Mouse (Mus musculus) MEL (cell line): ENCODE measurements around the gene Aven. TPM values are rescaled to one million over a fixed set of nuclear protein-coding genes. Genes with fewer than 3 reads are reported as not detected.

ENCODE experiments used
- DNase-seq: peaks from one replicate; pipeline ENCODE4 v3.0.0; 2011; ENCODE audit warnings: low read depth, low spot score
- H3K27ac ChIP-seq: 2 replicates; pipeline ENCODE4 v1.5.1; 2012; ENCODE audit warnings: low read depth, mild to moderate bottlenecking, control low read depth, low read length, moderate library complexity; ENCODE audit not compliant: control insufficient read depth
- H3K27me3 ChIP-seq, 2 experiments: fragments of 150-350 bp in 1 of 2; sonication (generic) in 1 of 2; 2 replicates each; pipeline ENCODE4 v1.6.1; 2012; ENCODE audit warnings: low read length in 2 of 2, mild to moderate bottlenecking in 2 of 2, improper control_type of control experiment in 1 of 2, moderate library complexity in 1 of 2; ENCODE audit not compliant: insufficient read depth in 2 of 2, control insufficient read depth in 1 of 2
- H3K36me3 ChIP-seq, 2 experiments: 2 replicates each; pipeline ENCODE4 v1.6.1; 2012 to 2014; ENCODE audit warnings: low read length in 2 of 2, improper control_type of control experiment in 1 of 2, inconsistent platforms in 1 of 2, mild to moderate bottlenecking in 1 of 2; ENCODE audit not compliant: insufficient read depth in 2 of 2, control insufficient read depth in 1 of 2
- H3K4me1 ChIP-seq, 2 experiments: fragments of 150-350 bp in 1 of 2; sonication (generic) in 1 of 2; 2 replicates each; pipeline ENCODE4 v1.6.1; 2012; ENCODE audit warnings: low read length in 2 of 2, improper control_type of control experiment in 1 of 2, mild to moderate bottlenecking in 1 of 2; ENCODE audit not compliant: insufficient read depth in 2 of 2, control insufficient read depth in 1 of 2
- H3K4me3 ChIP-seq, 2 experiments: fragments of 150-350 bp in 1 of 2; sonication (generic) in 1 of 2; 2 replicates each; pipeline ENCODE4 v1.5.1; 2012; ENCODE audit warnings: low read depth in 2 of 2, low read length in 2 of 2, mild to moderate bottlenecking in 2 of 2, moderate library complexity in 2 of 2, control low read depth in 1 of 2, improper control_type of control experiment in 1 of 2; ENCODE audit not compliant: control insufficient read depth in 1 of 2, insufficient read depth in 1 of 2
- H3K79me2 ChIP-seq: 2 replicates; pipeline ENCODE4 v1.6.1; 2012; ENCODE audit warnings: mild to moderate bottlenecking, low read length, moderate library complexity; ENCODE audit not compliant: control insufficient read depth, poor library complexity, insufficient read depth
- H3K9ac ChIP-seq: 2 replicates; pipeline ENCODE4 v1.6.1; 2012; ENCODE audit warnings: low read depth, mild to moderate bottlenecking, control low read depth, low read length, moderate library complexity; ENCODE audit not compliant: control insufficient read depth, poor library complexity, severe bottlenecking
- H3K9me3 ChIP-seq: fragments of 150-350 bp; sonication (generic); replicated peaks from 2 replicates; pipeline ENCODE4 v1.6.1; 2012; ENCODE audit warnings: mild to moderate bottlenecking, low read length, improper control_type of control experiment, moderate library complexity; ENCODE audit not compliant: insufficient read depth
- CHD1 ChIP-seq: IDR thresholded peaks from 2 replicates; pipeline ENCODE4 v1.6.1; 2012; ENCODE audit warnings: low read depth, mild to moderate bottlenecking, inconsistent platforms, low read length, improper control_type of control experiment
- CTCF ChIP-seq, 3 experiments: IDR thresholded peaks in 2 of 3; conservative IDR thresholded peaks in 1 of 3; 2 replicates each; pipeline ENCODE4 v1.5.1; 2011 to 2012; ENCODE audit warnings: low read length in 3 of 3, low read depth in 2 of 3, mild to moderate bottlenecking in 2 of 3, improper control_type of control experiment in 1 of 3, inconsistent platforms in 1 of 3, mixed read lengths in 1 of 3, moderate library complexity in 1 of 3; ENCODE audit not compliant: control insufficient read depth in 1 of 3, insufficient read depth in 1 of 3, poor library complexity in 1 of 3, severe bottlenecking in 1 of 3
- ELF1 ChIP-seq: IDR thresholded peaks from 2 replicates; pipeline ENCODE4 v1.6.1; 2014; ENCODE audit warnings: low read depth, mild to moderate bottlenecking, inconsistent platforms, low read length, improper control_type of control experiment, moderate library complexity
- ETS1 ChIP-seq: IDR thresholded peaks from 2 replicates; pipeline ENCODE4 v1.6.1; 2012; ENCODE audit warnings: low read depth, mild to moderate bottlenecking, inconsistent platforms, low read length, improper control_type of control experiment, moderate library complexity
- GABPA ChIP-seq: IDR thresholded peaks from 2 replicates; pipeline ENCODE4 v1.6.1; 2012; ENCODE audit warnings: low read depth, mild to moderate bottlenecking, inconsistent platforms, low read length, improper control_type of control experiment, moderate library complexity
- GATA1 ChIP-seq: IDR thresholded peaks from 2 replicates; pipeline ENCODE4 v1.6.1; 2011; ENCODE audit warnings: low read depth, low read length, improper control_type of control experiment
- HCFC1 ChIP-seq: IDR thresholded peaks from 2 replicates; pipeline ENCODE4 v1.6.1; 2012; ENCODE audit warnings: low read depth, mild to moderate bottlenecking, inconsistent platforms, low read length, improper control_type of control experiment, moderate library complexity
- JUND ChIP-seq: IDR thresholded peaks from 2 replicates; pipeline ENCODE4 v1.6.1; 2011; ENCODE audit warnings: low read depth, mild to moderate bottlenecking, improper control_type of control experiment, low read length
- KAT2A ChIP-seq: conservative IDR thresholded peaks from 2 replicates; pipeline ENCODE4 v1.6.1; 2012; ENCODE audit warnings: low read depth, low read length, improper control_type of control experiment, inconsistent platforms
- MAFK ChIP-seq: IDR thresholded peaks from 2 replicates; pipeline ENCODE4 v1.6.1; 2011; ENCODE audit warnings: low read depth, mild to moderate bottlenecking, low read length, improper control_type of control experiment, borderline replicate concordance
- MAZ ChIP-seq: IDR thresholded peaks from 2 replicates; pipeline ENCODE4 v1.6.1; 2012; ENCODE audit warnings: low read depth, mild to moderate bottlenecking, inconsistent platforms, low read length, improper control_type of control experiment
- MXI1 ChIP-seq: IDR thresholded peaks from 2 replicates; pipeline ENCODE4 v1.6.1; 2011; ENCODE audit warnings: mild to moderate bottlenecking, low read depth, low read length, improper control_type of control experiment
- MYB ChIP-seq: IDR thresholded peaks from 2 replicates; pipeline ENCODE4 v1.6.1; 2011; ENCODE audit warnings: mild to moderate bottlenecking, low read depth, low read length, improper control_type of control experiment
- MYC ChIP-seq: IDR thresholded peaks from 2 replicates; pipeline ENCODE4 v1.6.1; 2011; ENCODE audit warnings: low read depth, mild to moderate bottlenecking, low read length, improper control_type of control experiment, moderate library complexity
- NELFE ChIP-seq: IDR thresholded peaks from 2 replicates; pipeline ENCODE4 v1.6.1; 2011; ENCODE audit warnings: low read depth, low read length, improper control_type of control experiment
- NRF1 ChIP-seq: IDR thresholded peaks from 2 replicates; pipeline ENCODE4 v1.6.1; 2014; ENCODE audit warnings: low read depth, mild to moderate bottlenecking, inconsistent platforms, low read length, improper control_type of control experiment, moderate library complexity; ENCODE audit not compliant: poor library complexity, insufficient read depth, severe bottlenecking
- POLR2A ChIP-seq, 2 experiments: IDR thresholded peaks; 2 replicates each; pipeline ENCODE4 v1.6.1; 2011 to 2012; ENCODE audit warnings: low read length in 2 of 2, mild to moderate bottlenecking in 2 of 2, control low read depth in 1 of 2, improper control_type of control experiment in 1 of 2, low read depth in 1 of 2, moderate library complexity in 1 of 2; ENCODE audit not compliant: control insufficient read depth in 1 of 2, insufficient read depth in 1 of 2, poor library complexity in 1 of 2
- POLR2AphosphoS5 ChIP-seq: IDR thresholded peaks from 2 replicates; pipeline ENCODE4 v1.6.1; 2012; ENCODE audit warnings: low read depth, borderline replicate concordance, mild to moderate bottlenecking, inconsistent platforms, low read length, moderate library complexity, mixed read lengths
- RAD21 ChIP-seq: IDR thresholded peaks from 2 replicates; pipeline ENCODE4 v1.6.1; 2011; ENCODE audit warnings: mild to moderate bottlenecking, low read depth, low read length, improper control_type of control experiment
- SMC3 ChIP-seq: IDR thresholded peaks from 2 replicates; pipeline ENCODE4 v1.6.1; 2011; ENCODE audit warnings: low read depth, low read length, improper control_type of control experiment
- TAL1 ChIP-seq: IDR thresholded peaks from 2 replicates; pipeline ENCODE4 v1.6.1; 2012; ENCODE audit warnings: mild to moderate bottlenecking, inconsistent platforms, low read length, moderate library complexity, mixed read lengths
- UBTF ChIP-seq: IDR thresholded peaks from 2 replicates; pipeline ENCODE4 v1.6.1; 2012; ENCODE audit warnings: low read depth, mild to moderate bottlenecking, inconsistent platforms, low read length, improper control_type of control experiment, moderate library complexity, borderline replicate concordance; ENCODE audit not compliant: insufficient read depth
- USF1 ChIP-seq: IDR thresholded peaks from 2 replicates; pipeline ENCODE4 v1.6.1; 2014; ENCODE audit warnings: low read depth, mild to moderate bottlenecking, inconsistent platforms, low read length, improper control_type of control experiment, moderate library complexity
- ZC3H11A ChIP-seq: IDR thresholded peaks from 2 replicates; pipeline ENCODE4 v1.6.1; 2012; ENCODE audit warnings: low read depth, mild to moderate bottlenecking, inconsistent platforms, low read length, improper control_type of control experiment
- ZMIZ1 ChIP-seq: IDR thresholded peaks from 2 replicates; pipeline ENCODE4 v1.6.1; 2012; ENCODE audit warnings: low read depth, mild to moderate bottlenecking, inconsistent platforms, low read length, improper control_type of control experiment, moderate library complexity
- ZNF384 ChIP-seq: IDR thresholded peaks from 2 replicates; pipeline ENCODE4 v1.6.1; 2012; ENCODE audit warnings: low read depth, mild to moderate bottlenecking, inconsistent platforms, low read length, improper control_type of control experiment
- polyA plus RNA-seq, 2 experiments: library from polyadenylated mRNA; stranded (reverse) in 1 of 2; unstranded in 1 of 2; fragments of >175 nt in 1 of 2; fragments of >200 nt in 1 of 2; gene quantifications; 2 replicates each; pipeline versions ENCODE4 v1.2.1 to v1.2.4; 2012; ENCODE audit warnings: low replicate concordance in 2 of 2, low read depth in 1 of 2; ENCODE audit not compliant: insufficient read length in 2 of 2, insufficient read depth in 1 of 2, missing spikeins in 1 of 2
- total RNA-seq: library from RNA; depleted of rRNA; stranded (reverse); fragments of 300-350 nt; gene quantifications from 2 replicates; pipeline ENCODE4 v1.2.3, GENCODE M21; 2012

The Aven gene
- total and polyA plus RNA-seq, 3 experiments: 33.4 to 72.8 (median 50.3) TPM

DNA sequence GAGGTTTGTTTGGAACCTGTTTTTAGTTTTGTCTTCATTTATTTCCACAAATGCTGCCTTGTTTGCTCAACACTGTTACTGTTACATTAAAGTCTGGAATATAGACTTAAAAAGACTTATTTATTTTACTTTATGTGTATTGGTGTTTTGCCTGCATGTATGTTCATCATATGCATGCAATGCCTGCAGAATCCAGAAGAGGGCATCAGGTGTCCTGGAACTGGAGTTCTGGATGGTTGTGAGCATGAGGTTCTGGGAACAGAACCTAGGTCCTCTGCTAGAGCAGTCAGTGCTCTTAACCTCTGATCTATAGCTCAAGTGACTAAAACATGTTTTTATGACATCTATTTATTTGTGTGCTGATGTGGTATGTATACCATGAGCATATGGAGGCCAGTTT lies 25.8 kb downstream of the Aven start:
- H3K4me3 ChIP-seq: no peak overlapping the region
- H3K27ac ChIP-seq: no peak overlapping the region
- peaks cover 0 to 7% of the 10 kb centered on the region in 2 experiments; a peak in 2 of 4 replicates for H3K36me3 ChIP-seq
- no peaks in the 10 kb centered on the region for H3K27me3 ChIP-seq
- H3K9ac ChIP-seq: no peak overlapping the region
- no peaks in the 10 kb centered on the region for H3K9me3 ChIP-seq
- peak; percentile 43 for DNase-seq
- no peak for TF ChIP-seq USF1
- TF ChIP-seq RAD21: peak; percentile 12
- no peak for TF ChIP-seq ETS1
- TF ChIP-seq SMC3: 0 out of 2 replicates have a peak, but pooled peaks have one; percentile 16
- no peak for TF ChIP-seq GABPA
- TF ChIP-seq CTCF (IDR thresholded peaks at IDR 0.05 in 2 of 3, conservative IDR thresholded peaks at IDR 0.05 in 1 of 3; ENCODE audit: control insufficient read depth in 1 of 3, insufficient read depth in 1 of 3, low read depth in 2 of 3, low read length in 3 of 3, poor library complexity in 1 of 3, severe bottlenecking in 1 of 3): peak; percentile 18 to 40 (median 35); a peak in 4 of 6 replicates
- TF ChIP-seq ELF1: no peak
- no peak for TF ChIP-seq CHD1
- no peak for TF ChIP-seq JUND
- no peak for TF ChIP-seq MAFK
- no peaks in the 10 kb centered on the region for H3K79me2 ChIP-seq
- peaks cover 0 to 8% of the 10 kb centered on the region in 2 experiments; a peak in 3 of 4 replicates for H3K4me1 ChIP-seq

DNA sequence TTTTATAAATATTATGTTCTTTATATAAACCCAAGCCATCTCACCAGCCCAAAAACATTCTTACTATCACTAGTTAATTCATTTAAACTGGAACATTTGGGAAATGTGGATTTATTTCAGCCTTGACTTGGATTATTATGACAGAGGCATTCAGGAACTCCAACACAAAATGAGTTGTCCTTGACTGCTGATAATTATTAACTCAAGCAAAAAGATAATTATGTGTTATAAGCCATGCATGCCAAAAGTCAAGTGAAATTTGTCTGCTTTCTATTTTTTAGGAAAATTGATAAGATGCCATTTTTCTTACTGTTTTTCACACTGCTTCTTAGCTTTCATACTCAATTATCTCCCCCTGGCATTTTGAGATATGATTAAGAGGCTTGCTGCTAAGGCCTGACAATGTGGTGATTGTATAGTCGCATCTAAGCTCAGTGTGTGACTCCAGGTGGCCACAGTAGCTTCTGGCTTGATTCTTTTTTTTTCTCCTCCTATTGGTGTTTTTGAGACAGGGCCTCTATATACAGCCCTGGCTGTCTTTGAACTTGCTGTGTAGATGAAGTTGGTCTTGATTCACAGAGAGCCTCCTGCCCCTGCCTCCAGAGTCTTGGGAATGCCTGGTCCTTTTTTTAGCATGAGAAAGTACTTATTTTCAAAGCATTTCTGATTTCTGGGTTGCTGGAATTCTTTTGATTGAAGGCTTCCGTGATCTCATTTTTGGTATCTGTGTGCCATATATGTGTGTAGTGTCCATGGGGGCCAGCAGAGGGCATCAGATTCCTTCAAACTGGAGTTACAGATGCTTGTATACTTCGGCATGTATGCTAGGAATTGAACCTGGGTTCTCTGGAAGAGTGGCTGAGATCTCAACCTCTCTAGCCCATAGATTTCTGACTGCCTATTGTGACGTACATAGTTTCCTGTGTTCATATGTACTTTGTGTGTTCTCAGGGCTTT lies 28.0 kb downstream of the Aven start:
- no peaks in the 10 kb centered on the region for H3K27me3 ChIP-seq
- H3K9ac ChIP-seq: no peak overlapping the region
- peaks cover 0 to 7% of the 10 kb centered on the region in 2 experiments; a peak in 2 of 4 replicates for H3K36me3 ChIP-seq
- H3K4me1 ChIP-seq: peaks cover 0 to 8% of the 10 kb centered on the region in 2 experiments; a peak in 3 of 4 replicates
- DNase-seq: peak; percentile 53
- H3K4me3 ChIP-seq: no peak overlapping the region
- no peaks in the 10 kb centered on the region for H3K79me2 ChIP-seq
- no peaks in the 10 kb centered on the region for H3K9me3 ChIP-seq
- H3K27ac ChIP-seq: no peak overlapping the region
- TF ChIP-seq KAT2A: no peak
- TF ChIP-seq MYB: no peak
- no peak for TF ChIP-seq MXI1
- 0 out of 2 replicates have a peak, but pooled peaks have one; percentile 20 for TF ChIP-seq HCFC1
- TF ChIP-seq ZC3H11A: peak; percentile 38; the same call in 1 of the 2 replicates
- TF ChIP-seq TAL1: peak; percentile 30; the same call in 1 of the 2 replicates
- TF ChIP-seq POLR2A (IDR thresholded peaks at IDR 0.05; ENCODE audit: control insufficient read depth in 1 of 2, insufficient read depth in 1 of 2, low read depth in 1 of 2, low read length in 2 of 2, poor library complexity in 1 of 2): no peak
- TF ChIP-seq ZNF384: no peak; the same call in 1 of the 2 replicates
- no peak for TF ChIP-seq NRF1
- no peak for TF ChIP-seq CHD1
- TF ChIP-seq MAZ: 0 out of 2 replicates have a peak, but pooled peaks have one; percentile 18
- TF ChIP-seq MAFK: no peak
- peak; percentile 65 for TF ChIP-seq RAD21
- TF ChIP-seq UBTF: no peak
- TF ChIP-seq ZMIZ1: no peak
- peak; percentile 78 for TF ChIP-seq GATA1
- TF ChIP-seq CTCF (IDR thresholded peaks at IDR 0.05 in 2 of 3, conservative IDR thresholded peaks at IDR 0.05 in 1 of 3; ENCODE audit: control insufficient read depth in 1 of 3, insufficient read depth in 1 of 3, low read depth in 2 of 3, low read length in 3 of 3, poor library complexity in 1 of 3, severe bottlenecking in 1 of 3): peak; percentile 34 to 65 (median 46); a peak in 5 of 6 replicates
- TF ChIP-seq MYC: no peak
- TF ChIP-seq ELF1: no peak
- no peak for TF ChIP-seq NELFE
- no peak for TF ChIP-seq POLR2AphosphoS5
- TF ChIP-seq ETS1: peak; percentile 50; the same call in 1 of the 2 replicates
